In the genomic region with DNA sequence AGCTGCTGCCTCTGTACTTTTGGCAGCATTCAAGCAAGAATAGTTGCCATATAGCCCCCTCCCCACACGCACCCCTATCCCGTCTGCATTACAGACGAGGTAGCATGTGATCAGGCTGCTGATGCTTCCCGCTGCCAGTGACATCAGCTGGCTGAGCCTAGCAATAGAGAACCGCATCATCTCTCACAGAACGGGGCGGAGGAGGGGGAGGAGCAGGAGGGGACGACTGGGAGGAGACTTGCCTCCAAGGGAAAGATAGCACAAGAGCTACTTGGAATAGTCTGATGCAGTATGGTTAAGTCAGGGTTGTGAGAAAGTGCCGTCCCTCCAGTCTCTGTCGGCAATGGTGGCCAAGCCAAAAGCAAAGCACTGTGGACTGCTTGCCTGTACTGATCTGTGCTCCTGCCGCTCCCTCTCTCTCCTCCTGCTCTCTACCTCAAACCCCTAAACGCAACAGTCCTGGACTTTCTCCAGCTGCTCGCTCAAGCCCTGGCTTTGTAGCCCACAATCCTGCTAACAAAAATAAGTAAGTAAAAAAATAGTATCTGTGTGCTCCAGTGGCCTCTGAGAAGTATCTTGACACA, we compare ENCODE assay signal across 8 mouse cellular contexts. TPM values are rescaled to one million over a fixed set of nuclear protein-coding genes. Genes with fewer than 3 reads are reported as not detected.
DNase-seq lines count a peak whose midpoint lies in the region; ATAC-seq and TF ChIP-seq lines count a peak whose summit lies in the region.

No protein-coding gene starts in this region.

- H3K27ac ChIP-seq in liver, embryonic 11.5 days (ENCODE audit: low read depth, low read length): no peak overlapping the region
- H3K27ac ChIP-seq in liver, postnatal 0 days (ENCODE audit: low read depth): no peak overlapping the region

- TF ChIP-seq CTCF in liver, postnatal 0 days (IDR thresholded peaks at IDR 0.05; ENCODE audit: low read depth): no peak

- H3K4me2 ChIP-seq in liver, embryonic 11.5 days: peak overlapping the region; percentile 21; the same call in 1 of the 2 replicates
- H3K4me2 ChIP-seq in liver, postnatal 0 days (ENCODE audit: low read depth, low read length): no peak overlapping the region

- no peak for ATAC-seq in liver, embryonic 11.5 days (replicated peaks; ENCODE audit: low FRiP score)
- ATAC-seq in liver, postnatal 0 days: no peak

- H3K4me1 ChIP-seq in liver, embryonic 11.5 days (replicated peaks; ENCODE audit: control insufficient read depth, insufficient read depth, low read length): no peaks in the 10 kb centered on the region
- no peaks in the 10 kb centered on the region for H3K4me1 ChIP-seq in liver, postnatal 0 days (ENCODE audit: insufficient read depth)

- no peak for TF ChIP-seq EP300 in liver, postnatal 0 days (IDR thresholded peaks at IDR 0.05; ENCODE audit: low read depth)

- no peak overlapping the region for H3K4me3 ChIP-seq in liver, embryonic 11.5 days (ENCODE audit: low read depth, low read length)
- H3K4me3 ChIP-seq in liver, postnatal 0 days (ENCODE audit: low read depth, low read length): no peak overlapping the region

- H3K9me3 ChIP-seq in liver, embryonic 11.5 days (ENCODE audit: control insufficient read depth, low read length): no peaks in the 10 kb centered on the region
- H3K9me3 ChIP-seq in liver, postnatal 0 days (ENCODE audit: low read length): no peaks in the 10 kb centered on the region

- H3K27me3 ChIP-seq in liver, embryonic 11.5 days (replicated peaks; ENCODE audit: control insufficient read depth, insufficient read depth, low read length): 0 out of 2 replicates have a peak, but pooled peaks cover 5% of the 10 kb centered on the region
- H3K27me3 ChIP-seq in liver, postnatal 0 days (ENCODE audit: insufficient read depth, low read length): 0 out of 2 replicates have a peak, but pooled peaks cover 2% of the 10 kb centered on the region

- WGBS in liver, embryonic 11.5 days: 11% methylated on average over 13 of the region's 13 CpGs
- 15% methylated on average over 13 of the region's 13 CpGs for WGBS in liver, postnatal 0 days (ENCODE audit: insufficient replicate concordance)

- no peak for DNase-seq in liver, embryonic 11.5 days (ENCODE audit: low spot score)
- no peak for DNase-seq in liver, postnatal 0 days
- peak; percentile 22 for DNase-seq in embryo, embryonic 11.5 days (ENCODE audit: low read depth, low spot score)
- DNase-seq in heart, adult 18-20 months: peak; percentile 54 to 62
- DNase-seq in layer of hippocampus, adult 18-20 months (ENCODE audit: low spot score in 2 of 2): peak; percentile 86 to 87
- peak; percentile 7 for DNase-seq in lung, postnatal 14 days
- DNase-seq in right cerebral cortex, adult 2 months (ENCODE audit: low spot score in 2 of 2): peak; percentile 80 to 81
- DNase-seq in urinary bladder, postnatal 25 days (ENCODE audit: low spot score): no peak

- H3K36me3 ChIP-seq in liver, embryonic 11.5 days (ENCODE audit: control insufficient read depth, insufficient read depth, low read length): no peaks in the 10 kb centered on the region
- no peaks in the 10 kb centered on the region for H3K36me3 ChIP-seq in liver, postnatal 0 days (replicated peaks; ENCODE audit: insufficient read depth, low read length)

- no peak overlapping the region for H3K9ac ChIP-seq in liver, embryonic 11.5 days (ENCODE audit: low read depth, low read length)
- H3K9ac ChIP-seq in liver, postnatal 0 days (replicated peaks): no peak overlapping the region

RNA-seq across cellular contexts. Expression of gene Rps17, which starts 27.4 kb away (rescaled TPM):
- 1,540 and 1,655 TPM in 2 replicates for polyA plus RNA-seq in liver, embryonic 11.5 days (2014; fragmentation: Nextera tagmentation; extraction: Ambion mirVana)
- 684 and 710 TPM in 2 replicates for polyA plus RNA-seq in liver, postnatal 0 days (2015; fragmentation: Nextera tagmentation; extraction: Ambion mirVana)
- 1,000 to 10,000 TPM in 1 of 2 experiments, 100 to 1,000 TPM in 1; 956 to 1,038 TPM for total RNA-seq in heart, adult 18-20 months (2021)
- 100 to 1,000 TPM; 601 to 632 TPM for total RNA-seq in layer of hippocampus, adult 18-20 months (2021)

Comparison
In these comparisons a context has a peak if more than half of its experiments do, and no peak if none do; other contexts are left out.
1. DNase-seq: peak in embryo, embryonic 11.5 days (single experiment), heart, adult 18-20 months (2 of 2), layer of hippocampus, adult 18-20 months (2 of 2), lung, postnatal 14 days (single experiment) and right cerebral cortex, adult 2 months (2 of 2); none in liver, embryonic 11.5 days (single experiment), liver, postnatal 0 days (single experiment) and urinary bladder, postnatal 25 days (single experiment).